Mouse (Mus musculus) lung, postnatal 14 days (tissue): ENCODE results near the gene Tmtc4.

Experiments used
- DNase-seq: peaks from one replicate; pipeline ENCODE4 v3.0.0; 2021

Gene Tmtc4

DNA sequence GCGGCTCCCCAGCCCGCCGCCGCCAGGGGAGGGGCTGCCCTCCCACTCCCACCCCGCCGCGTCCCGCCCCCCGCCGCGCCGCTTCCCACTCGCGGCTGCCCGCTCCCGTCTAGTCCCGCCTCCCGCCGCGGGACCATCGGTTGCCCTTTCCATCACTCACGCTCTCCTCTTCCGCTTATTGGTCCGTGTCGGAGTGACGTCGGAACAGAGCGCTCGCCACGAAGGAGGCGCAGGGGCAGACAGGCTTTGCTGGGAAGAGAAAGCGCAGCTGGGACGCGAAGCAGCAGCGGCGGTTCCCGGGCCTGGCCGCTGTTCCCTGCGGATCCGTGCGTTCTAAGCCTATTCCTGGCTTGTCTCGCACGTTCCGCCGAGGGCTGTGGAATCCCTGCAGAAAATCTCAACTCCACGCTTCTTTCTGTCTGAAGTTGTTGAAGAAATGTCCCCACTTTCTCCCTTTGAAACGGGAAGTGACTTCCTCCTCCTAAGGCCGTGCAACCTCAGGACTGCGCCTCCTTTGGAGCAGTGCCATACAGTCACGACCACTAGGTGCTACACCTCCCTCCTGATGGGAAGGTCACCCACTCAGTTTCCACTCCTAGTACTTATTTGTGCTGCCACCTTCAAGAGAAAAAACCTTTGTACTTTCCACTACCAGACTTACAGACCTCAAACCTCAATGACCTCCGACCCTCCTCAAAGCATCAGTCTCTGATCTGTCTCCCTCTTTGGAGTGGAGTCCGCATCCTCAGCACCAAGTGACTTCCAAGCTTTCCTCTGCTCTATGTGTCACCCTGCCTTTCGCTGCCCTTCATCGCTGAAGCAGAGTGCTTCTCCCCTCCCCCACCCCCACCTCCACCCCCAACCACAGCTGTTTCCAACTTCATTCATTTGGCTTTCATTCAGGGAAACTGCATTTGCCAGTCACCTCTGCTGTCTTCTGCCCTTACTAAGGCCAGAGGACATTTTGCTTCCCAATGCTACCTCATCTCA lies at the start of gene Tmtc4:
Tmtc4 (minus strand) TSS at position 810 of the 990 bp plus-strand sequence.
- DNase-seq = peak; percentile 96

DNA sequence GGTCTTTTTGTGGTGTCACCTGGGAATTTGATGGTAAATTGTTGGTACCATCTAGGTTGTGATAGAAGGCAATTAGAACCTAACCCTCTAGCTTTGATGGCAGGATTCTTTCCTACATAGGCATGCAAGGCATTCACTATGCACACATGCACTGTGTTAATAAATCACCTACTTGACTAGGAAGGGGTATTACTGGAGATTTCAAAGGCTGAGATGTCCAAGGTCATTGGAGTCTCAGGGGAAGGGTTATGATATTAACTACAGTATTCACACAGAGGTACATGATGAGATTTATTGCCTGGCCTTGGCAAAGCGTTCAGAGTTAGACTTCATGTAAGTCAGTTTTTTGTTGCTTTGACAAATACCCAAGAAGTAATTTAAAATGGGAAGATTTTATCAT lies 48.6 kb upstream of the Tmtc4 start:
- no peak for DNase-seq

DNA sequence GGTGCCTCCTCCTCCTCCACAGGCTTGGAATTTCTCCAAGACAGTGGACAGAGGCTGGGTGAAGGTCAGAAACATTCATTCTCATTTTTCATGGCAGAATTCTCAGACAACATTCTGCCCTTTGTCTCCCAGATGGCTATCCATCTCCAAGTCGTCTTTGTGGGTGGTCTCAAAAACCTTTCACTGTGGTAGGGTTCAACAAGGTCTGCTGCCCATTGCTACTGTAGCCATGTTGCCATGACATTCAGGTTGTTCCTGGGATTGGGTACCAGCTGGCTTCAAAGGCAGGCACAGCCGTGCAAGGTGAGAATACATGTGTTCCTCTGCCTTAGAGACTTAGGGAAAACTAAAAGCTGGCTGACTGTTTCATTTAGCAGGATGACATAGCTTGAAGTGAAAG lies 44.0 kb upstream of the Tmtc4 start:
- DNase-seq = no peak

DNA sequence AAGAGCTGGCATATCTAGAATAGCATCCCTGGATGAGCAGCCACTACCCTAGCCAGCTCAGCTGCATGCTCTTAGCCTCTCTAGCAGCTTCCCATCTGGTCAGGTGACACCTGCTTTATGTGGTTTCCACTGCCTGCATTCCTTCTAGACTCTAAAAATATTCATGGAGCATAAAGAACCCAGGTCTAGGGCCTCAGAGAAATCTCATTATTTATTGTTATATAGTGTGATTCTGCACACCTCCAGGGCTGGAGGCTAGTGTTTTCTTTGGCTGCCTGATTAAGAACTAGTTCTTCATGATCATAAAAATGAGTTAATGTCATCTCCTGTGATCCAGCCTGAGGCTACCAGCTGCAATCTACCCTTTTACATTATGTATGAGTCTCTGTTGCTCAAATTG lies 39.1 kb upstream of the Tmtc4 start:
- no peak for DNase-seq

DNA sequence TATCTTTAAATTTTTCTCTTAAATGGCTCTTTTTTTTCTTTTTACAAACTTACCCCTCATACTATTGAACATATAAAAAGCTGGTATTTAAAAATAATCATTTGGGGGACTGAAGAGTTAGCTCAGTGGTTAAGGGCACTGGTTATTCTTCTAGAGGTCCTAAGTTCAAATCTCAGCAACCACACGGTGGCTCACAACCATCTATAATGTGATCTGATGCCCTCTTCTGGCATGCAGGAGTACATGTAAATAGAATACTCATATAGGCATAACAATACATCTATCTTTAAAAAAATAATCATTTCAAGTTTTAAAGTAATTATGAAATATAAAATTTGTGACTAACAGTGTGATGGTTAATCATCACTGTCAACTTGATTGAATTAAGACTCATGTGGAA lies 32.5 kb upstream of the Tmtc4 start:
- DNase-seq = no peak

DNA sequence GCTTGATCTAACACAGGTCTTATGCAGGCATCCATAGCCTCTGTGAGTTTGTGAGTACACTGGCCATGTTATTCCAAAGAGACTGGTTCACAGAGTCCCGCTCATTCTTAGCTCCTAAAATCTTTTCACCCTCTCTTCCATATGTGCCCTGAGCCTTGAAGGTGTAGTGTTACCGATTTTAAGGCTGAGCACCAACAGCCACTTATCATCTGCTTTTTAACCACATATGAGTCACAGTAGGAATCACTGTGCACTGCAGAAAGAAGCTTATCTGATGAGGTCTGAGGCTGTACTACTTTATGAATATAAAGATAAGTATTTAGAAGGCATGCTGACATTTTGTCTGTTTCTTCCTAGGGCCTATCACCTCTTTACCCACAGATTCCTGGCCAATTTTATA lies 31.9 kb upstream of the Tmtc4 start:
- no peak for DNase-seq

DNA sequence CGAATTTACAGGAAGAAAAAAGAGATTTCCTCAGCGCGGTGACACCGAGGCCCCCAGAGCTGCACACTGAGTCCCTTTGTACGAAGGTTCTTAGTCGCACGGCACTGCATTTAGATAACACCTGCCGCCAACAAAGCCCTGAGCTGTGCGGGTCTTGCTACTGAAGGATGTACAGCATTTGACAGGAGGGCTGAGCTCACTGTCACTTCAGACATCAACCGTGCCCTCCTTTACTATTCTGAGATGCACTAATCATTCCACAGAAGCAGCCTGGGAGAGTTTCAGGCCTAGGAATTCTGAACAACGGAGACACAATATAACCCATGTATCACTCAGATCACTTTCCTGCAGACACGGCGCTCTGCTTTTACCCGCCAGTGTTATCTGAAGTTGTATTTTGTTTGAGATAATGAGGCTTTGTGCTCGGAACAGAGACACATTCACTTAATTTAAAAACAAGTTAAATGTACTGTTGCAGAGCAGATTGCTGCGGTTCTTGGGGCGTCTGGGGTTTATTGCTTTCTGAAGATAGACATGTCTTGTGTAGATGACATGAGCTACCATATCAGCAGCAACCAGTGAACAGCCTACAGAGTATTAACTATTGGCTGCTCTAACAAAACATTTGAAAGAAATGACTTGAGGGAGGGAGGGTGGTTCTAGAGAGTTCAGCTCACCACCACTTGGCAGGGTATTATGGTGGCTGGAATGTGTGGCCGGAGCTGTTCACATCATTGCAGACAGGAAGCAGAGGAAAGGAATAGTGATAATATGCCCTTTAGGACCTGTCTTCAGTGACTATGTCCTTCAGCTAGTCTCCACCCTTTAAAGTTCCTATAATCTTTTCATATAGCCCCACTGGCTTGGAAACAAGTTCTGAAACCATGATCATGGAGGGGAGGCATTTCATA lies 25.5 kb upstream of the Tmtc4 start:
- DNase-seq = no peak

DNA sequence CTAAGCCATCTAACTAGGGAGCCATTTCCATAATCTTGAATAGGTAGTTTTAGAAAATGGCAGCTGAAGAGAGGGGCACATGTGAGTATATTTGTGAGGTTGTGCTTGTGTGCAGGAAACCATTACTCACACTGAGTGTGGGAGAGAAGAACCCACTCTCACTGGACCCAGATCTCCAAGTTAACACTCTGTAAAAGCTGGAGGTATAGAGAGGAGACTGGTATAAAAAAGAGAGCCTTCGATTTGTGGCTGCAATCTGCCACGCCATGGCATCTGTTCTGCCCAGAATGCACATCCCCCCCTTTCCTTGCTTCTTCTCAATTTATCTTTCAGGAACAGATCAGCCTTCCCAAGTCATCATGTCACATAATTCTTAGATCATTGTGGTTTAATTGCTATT lies 24.8 kb upstream of the Tmtc4 start:
- DNase-seq = no peak

DNA sequence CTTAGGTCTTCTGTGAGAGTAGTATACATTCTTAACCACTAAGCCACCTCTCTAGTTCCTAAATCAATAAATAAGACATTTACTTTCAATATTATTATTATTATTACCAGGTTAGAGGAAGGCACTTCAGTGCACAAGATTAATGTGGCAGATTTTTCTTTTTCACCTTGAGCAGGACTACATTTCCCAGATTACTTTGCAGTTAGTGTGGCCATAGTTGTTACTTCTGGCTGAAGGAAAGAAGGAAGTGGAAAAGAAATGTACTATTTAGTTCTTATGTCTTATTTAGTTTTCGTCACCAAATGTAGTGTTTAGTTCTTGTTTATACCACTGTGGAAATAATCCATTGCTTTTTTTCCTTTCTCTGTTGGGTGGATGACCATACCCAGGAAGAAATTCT lies 19.9 kb upstream of the Tmtc4 start:
- DNase-seq = no peak

DNA sequence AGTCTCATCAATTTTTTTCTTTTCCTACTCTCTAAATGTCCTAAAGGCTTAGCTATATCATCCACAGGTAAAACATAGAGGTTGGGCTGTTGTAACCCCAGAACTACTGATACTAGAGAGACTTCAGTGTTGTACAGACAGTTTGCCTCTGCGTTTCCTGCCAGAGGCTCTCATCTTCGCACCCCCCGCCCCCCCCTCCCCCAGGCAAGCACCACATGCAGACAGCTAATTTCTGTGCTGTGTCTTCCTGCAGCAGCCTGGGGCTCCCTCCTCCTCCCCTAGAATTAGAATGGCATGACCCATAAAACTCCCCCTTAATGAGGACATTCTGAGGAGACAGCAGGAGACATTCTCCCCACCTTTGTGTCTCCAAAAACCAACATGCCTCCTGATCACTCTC lies 17.6 kb upstream of the Tmtc4 start:
- DNase-seq = no peak

DNA sequence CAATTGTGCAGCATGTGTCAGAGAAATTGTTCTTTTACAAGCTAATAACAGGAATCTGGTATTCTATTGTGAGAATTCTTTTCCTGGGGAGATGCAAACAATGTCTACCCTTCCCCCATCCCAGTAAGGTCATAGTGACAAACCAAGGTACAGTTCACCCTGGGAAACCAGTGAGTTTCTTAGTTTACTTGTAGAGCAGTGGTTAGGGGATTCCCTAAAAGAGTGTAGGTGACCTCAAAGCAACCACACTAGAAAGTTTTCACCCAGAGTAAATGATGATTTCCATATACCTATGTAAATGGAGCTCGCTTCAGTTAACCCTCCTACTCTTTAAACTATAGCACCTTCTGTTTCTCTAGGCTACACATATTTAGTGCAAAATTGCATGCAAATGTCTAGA lies 13.6 kb upstream of the Tmtc4 start:
- DNase-seq = no peak

DNA sequence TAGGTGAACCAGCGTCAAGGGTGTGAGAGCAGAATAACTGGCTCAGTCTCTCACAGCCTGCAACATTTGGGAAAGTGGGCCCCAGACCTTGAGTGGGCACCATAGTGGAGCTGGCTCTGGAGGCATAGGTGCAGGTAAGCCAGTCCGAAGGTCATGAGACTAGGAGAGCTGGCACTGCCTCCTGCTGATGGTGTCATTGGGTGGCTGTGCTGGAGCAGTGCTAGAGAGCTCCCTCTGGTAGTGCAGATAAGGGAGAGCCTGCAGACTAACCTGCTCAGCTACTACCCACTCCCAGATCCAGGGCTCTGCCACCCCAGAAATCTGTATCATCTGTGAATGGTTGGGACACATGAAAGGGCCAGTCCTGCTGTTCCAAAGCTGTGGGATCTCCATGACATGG lies 10.1 kb upstream of the Tmtc4 start:
- DNase-seq = no peak

DNA sequence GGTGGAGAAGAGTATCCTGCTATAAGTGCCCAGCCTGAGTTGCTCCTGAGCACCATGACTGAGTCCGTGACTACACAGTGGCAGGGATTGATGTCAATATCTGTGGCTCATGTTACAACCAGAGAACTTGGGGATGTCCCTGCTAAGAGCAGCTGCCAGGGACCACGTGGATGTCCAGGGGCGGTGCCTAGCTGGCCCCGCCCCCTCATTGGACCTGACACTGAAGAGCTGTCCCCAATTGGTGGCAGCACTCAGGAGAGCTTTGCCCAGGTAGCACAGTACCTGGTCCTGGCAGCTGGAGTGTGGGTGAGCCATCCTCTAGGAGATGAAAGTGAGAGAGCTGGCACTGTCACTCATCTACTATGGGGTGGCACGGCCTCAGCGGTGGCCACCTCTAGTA lies 9.1 kb upstream of the Tmtc4 start:
- DNase-seq = no peak

DNA sequence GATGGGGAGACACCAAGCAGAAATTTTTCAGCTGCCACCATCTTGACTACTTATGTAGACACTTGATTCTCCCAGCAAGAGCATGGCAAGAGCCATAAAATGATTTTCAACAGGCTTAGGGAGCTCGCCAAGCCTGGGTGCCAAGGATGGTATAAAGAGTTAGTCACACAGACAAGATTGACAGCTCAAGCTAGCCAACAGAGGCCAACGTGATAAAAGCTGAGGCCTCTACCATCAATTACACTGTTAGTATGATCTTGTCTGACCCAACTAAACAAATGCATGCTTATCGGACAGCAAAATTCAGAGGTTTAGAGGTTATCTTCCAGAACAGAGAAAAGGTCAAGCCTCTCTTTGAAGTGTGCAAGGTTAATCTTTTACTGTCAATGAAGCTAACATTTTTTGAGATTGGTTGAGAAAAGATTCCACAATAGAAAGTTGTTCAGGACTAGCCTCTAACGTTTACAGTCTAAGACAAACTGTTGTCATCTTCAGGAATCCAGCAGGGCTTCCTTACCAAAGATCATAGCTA lies 6.8 kb upstream of the Tmtc4 start:
- DNase-seq = no peak

DNA sequence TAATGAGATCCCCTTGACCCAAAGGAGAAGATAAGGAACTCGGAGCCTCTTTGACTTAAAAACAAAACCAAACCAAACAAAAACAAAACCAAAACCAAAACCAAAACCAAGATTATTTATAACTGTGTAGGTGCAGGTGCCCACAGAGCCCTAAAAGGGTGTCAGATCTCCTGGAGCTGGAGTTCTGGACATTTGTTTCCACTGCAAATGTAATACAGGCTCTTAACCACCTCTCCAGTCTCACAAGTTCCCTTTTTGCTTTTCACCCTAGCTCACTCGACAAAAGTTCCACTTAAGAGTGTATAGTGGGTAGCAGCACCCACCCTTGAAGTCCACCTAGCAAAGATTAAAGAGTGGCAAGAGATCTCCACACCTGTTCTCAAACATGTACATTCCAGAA lies 2.6 kb upstream of the Tmtc4 start:
- DNase-seq = no peak

DNA sequence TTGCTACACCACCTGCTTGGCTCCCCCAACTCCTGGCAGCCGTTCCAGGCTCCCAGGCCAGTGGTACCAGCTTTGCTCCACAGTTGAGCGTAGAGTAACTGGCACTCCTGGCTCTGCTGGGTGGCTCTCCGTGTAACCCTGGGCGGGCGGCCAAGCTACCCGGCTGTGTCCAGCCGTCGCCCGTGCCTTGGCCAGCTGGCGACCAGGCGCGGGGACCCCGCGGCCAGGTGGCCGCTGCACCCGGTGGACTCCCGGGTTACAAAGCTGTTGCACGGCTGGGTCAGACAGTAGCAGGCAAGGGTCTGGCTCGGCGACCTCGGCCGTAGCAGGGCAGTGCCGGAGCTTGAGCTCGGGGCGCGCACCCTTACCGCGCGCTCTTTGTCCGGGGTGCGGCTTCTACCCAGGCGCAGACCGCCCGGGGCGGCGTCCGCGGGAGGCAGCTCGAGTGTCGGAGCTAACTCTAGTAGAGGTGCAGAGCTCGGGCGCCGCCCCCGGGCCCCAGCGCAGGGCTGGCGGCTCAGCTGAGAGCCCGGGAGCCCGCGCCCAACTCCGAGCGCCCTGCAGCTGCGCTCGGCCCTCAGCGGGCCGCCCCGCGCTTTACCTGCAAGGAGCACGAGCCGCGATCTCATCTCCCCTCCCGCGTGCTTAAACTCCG lies 1.1 kb downstream of the Tmtc4 start:
- DNase-seq = peak; percentile 74

DNA sequence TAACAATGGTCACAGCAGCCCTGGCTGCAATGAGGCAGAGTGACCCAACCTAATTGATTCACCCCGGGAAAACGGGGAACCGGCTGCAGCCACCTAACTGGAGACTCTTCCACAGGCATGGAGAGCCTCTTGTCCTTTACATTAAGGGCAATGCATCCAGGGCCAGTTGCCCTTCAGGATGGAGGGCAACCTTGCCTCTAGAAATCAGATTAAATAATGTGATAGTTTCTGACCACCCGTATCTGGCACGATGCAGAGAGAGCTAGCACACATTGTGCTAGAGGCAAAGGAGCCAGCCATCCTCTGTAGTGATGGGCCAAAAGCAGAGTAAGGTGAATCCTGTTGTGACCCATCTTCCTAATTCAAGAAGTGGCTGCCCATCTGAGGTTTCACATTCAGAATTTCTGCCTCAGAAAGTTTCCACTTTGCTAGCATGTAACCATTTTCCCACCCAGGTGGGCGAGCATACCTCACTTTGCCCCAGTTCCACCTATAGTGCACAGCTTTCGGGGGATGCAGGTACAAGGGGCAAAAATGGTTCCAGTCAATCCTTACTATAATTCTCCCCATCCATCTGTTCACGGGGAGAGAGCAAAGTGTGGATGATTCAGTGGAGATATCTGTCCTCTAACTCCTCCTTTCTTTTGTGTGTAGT lies 1.9 kb downstream of the Tmtc4 start:
- DNase-seq = no peak

DNA sequence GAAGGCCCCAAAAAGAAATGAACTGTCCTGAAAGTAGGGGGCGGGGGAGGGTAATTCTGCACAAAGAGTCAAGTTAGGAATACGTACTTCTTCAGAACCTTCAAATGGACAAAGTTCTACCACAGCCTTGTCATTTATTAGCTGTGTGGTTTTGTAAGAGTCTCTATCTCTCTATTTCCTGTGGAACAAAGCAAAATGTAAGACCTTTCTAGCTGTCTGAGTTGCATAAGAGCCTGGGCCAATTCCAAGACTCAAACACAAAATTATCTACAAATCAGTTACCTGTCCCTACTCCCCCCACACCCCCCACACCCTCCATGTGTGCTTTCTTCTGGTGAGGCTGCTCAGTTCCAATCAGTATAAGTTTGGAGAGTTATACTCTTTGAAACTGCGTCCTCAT lies 5.0 kb downstream of the Tmtc4 start:
- DNase-seq = no peak

DNA sequence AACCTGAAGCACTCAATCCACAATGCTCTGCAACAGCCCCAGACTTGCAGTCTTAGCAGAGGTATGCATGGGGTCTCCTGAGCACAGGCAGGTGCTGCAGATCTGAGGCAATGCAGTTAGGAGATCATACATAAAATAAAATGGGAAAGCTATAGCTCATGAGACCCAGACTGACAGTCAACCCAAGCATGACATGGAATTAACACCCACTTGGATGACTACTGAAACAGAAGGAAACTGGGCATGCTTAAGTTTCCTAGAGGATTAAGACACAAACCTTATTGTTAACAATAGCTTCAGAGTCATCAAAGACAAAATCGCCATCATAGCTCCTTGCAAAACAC lies 6.1 kb downstream of the Tmtc4 start:
- no peak for DNase-seq

DNA sequence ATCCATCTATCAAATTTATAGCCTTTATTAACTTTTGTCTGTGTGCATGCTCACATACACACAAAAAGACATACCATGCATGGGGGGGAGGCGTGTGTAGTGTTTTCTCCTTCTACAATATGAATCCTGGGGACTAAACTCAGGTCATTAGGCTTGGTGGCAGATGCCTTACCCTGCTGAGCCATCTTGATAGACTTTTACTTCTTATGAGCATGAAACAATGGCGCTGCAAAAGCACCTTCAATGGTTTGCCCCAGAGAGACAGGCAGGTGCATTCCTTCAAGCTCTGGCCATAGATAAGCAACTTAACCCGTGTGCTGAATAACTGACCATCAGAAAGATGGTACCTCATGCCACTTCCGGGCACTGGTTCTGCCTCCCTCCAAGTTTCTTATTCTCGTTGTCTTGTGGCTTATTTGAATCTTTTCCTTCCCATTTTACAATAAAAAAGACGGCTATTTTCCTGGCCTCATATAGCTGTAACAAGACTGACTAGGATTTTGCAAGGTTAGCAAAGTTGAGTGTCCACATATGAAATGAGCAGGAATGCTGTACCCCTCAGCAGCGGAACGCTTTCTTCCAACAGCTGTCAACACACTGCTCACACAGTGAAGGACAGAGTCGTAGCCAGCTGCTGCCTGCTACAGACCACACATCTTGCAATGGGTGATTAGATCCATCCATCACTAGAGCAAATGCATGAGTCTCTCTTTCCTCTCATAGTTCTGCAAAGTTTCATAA lies 6.6 kb downstream of the Tmtc4 start:
- no peak for DNase-seq

DNA sequence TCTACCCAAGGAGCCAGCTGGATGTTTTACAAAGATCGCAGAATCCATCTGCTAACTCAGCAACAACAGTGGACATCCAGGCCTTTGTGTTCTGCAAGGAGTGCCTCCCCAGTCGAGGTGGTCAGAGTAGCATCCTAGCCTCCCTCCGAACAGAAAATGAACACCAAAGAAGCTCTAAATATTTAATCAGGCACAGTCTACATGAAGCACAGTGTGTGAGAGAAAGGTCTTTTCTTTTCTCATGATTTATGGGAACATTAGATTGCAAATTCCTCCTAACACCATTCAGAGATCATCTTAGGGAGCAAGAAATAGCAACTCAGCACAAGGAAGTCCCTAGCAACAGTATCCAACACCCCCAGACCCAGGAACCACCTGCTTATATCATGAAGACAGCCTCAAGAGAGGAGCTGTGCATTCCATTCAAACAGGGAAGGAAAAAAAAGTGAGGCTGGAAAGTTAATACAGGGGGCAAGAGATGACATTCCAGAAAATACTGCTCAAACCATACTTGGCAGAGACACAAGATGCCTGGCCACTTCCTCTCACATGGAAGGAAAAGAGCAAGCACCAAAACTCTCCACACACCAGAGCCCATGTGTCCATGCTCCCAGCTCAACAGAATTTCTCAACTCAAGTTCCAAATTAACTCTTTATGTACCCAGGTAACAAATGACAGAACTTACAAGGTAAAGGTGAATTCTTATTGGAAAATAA lies 8.8 kb downstream of the Tmtc4 start:
- DNase-seq = no peak
